Mouse (Mus musculus): ENCODE measurements around the gene A030005L19Rik. TPM values are rescaled to one million over a fixed set of nuclear protein-coding genes. Genes with fewer than 3 reads are reported as not detected.
"Not testable (repeated sequence)": the region's sequence is repeated elsewhere in the genome, so short reads cannot be mapped to it uniquely, and the experiment has no call there.

Gene A030005L19Rik
- not detected in 2 replicates for polyA plus RNA-seq (2015; fragmentation: Nextera tagmentation; extraction: Ambion mirVana)

DNA sequence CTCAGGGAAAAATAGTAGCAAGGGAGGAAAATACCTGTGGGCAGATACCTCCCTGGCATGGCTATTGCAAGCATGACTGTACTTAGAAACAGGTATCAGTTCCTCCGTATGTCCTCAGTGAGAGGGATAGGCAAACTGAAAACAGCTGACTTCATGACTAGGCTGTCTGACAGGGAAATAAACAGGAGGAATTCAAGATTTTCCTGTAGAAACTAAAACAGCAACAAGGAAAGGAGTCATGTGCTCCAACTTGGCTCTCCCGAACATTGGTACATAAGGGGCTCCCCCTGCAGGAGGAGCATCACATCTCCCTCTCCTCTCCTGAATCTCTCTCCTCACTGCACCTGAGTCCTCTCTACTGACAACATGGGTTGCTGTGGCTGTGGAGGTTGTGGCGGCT, at the start of gene A030005L19Rik:
Gene A030005L19Rik, plus strand, starts transcription at position 301 of the 400 bp plus-strand sequence.
- no peaks in the 10 kb centered on the region for H3K9me3 ChIP-seq (ENCODE audit: control insufficient read depth, low read length)
- no peaks in the 10 kb centered on the region for H3K4me1 ChIP-seq (replicated peaks; ENCODE audit: control insufficient read depth, insufficient read depth, low read length)
- ATAC-seq (ENCODE audit: low read depth), result no peak
- no peak within 1 kb of the TSS for H3K9ac ChIP-seq (ENCODE audit: low read length)
- H3K4me2 ChIP-seq (ENCODE audit: low read depth, low read length), result no peak within 1 kb of the TSS
- no peak within 1 kb of the TSS for H3K27ac ChIP-seq (ENCODE audit: low read length)
- H3K27me3 ChIP-seq (ENCODE audit: control insufficient read depth, insufficient read depth, low read depth, low read length), result no peaks in the 10 kb centered on the region
- 78% methylated on average over 3 of the region's 3 CpGs for WGBS
- H3K4me3 ChIP-seq (ENCODE audit: low read length), result no peak within 1 kb of the TSS
- H3K36me3 ChIP-seq (ENCODE audit: control insufficient read depth, insufficient read depth, low read length), result no peaks in the 10 kb centered on the region

DNA sequence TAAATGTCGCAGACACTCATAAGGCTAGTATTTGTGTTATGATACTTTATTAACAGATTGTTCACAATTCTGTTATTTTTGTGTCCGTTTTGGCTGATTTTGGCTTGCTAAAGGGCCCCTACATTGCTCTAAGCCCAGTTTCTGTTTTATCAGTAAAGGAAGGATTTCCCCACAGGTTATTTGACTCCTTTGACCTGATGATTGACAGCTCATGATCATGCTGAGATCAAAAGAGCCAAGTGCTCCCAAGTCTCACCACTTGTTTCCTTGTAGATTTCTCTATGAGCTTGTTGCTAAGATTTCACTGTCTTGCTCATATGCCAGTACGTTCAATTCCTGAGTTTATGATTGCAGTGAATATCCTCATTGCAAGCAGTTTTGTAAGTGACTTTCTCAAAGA, 42.9 kb upstream of the A030005L19Rik start:
- Histone ChIP-seq H3K4me1 (replicated peaks; ENCODE audit: control insufficient read depth, insufficient read depth, low read length) (no peaks in the 10 kb centered on the region), H3K27ac (ENCODE audit: low read length) (no peak overlapping the region), H3K36me3 (ENCODE audit: control insufficient read depth, insufficient read depth, low read length) (0 out of 2 replicates have a peak, but pooled peaks cover 2% of the 10 kb centered on the region), H3K9ac (ENCODE audit: low read length) (no peak overlapping the region), H3K4me3 (ENCODE audit: low read length) (no peak overlapping the region), H3K9me3 (ENCODE audit: control insufficient read depth, low read length) (no peaks in the 10 kb centered on the region), H3K27me3 (ENCODE audit: control insufficient read depth, insufficient read depth, low read depth, low read length) (no peaks in the 10 kb centered on the region), H3K4me2 (ENCODE audit: low read depth, low read length) (no peak overlapping the region)
- WGBS, result 88% methylated on average over 3 of the region's 3 CpGs
- no peak for ATAC-seq (ENCODE audit: low read depth)

DNA sequence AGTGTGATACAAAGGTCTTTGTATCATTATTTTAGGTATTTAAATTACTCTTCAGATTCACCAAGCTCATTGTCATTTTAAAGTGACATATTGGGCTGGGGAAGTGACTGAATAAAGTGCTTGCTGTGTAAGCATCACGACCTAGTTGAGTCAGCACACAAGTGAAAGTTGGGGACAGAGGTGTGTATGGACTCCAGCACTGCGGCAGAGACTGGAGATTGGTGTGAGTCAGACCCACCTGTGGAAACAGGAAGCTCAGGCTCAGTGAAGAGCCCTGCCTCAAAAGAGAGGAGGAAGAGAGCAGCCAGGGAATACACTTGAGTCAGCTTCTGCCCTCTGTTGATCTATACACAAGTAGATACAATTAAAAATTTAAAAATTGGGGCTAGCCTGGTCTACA, 34.0 kb upstream of the A030005L19Rik start:
- Histone ChIP-seq H3K4me3 (ENCODE audit: low read length) (no peak overlapping the region), H3K27me3 (ENCODE audit: control insufficient read depth, insufficient read depth, low read depth, low read length) (no peaks in the 10 kb centered on the region), H3K9me3 (ENCODE audit: control insufficient read depth, low read length) (no peaks in the 10 kb centered on the region), H3K36me3 (ENCODE audit: control insufficient read depth, insufficient read depth, low read length) (peaks cover 15% of the 10 kb centered on the region), H3K4me2 (ENCODE audit: low read depth, low read length) (no peak overlapping the region), H3K27ac (ENCODE audit: low read length) (no peak overlapping the region), H3K4me1 (replicated peaks; ENCODE audit: control insufficient read depth, insufficient read depth, low read length) (no peaks in the 10 kb centered on the region), H3K9ac (ENCODE audit: low read length) (no peak overlapping the region)
- no peak for ATAC-seq (ENCODE audit: low read depth)
- WGBS, result 50% methylated on average over 2 of the region's 2 CpGs

DNA sequence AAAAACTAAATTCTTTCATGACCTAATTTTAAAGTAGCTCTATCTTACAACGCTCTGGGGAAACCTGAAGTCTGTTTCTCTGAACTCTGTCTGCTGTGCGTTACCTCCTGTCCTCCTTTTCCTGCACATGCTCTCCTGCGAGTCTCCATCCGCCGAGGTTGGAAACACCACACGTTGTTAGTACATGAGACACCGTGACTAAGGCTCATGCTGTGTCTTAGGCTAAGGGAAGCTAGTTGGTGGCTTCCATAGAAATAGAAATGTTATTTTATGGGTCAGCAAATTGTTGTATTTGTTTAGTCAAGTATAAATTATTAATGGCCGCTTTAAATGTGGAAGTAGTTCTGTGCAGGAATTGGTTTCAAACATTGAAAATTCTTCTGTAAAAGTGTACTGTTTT, 32.9 kb upstream of the A030005L19Rik start:
- Histone ChIP-seq H3K9me3 (ENCODE audit: control insufficient read depth, low read length) (no peaks in the 10 kb centered on the region), H3K27ac (ENCODE audit: low read length) (no peak overlapping the region), H3K36me3 (ENCODE audit: control insufficient read depth, insufficient read depth, low read length) (peaks cover 19% of the 10 kb centered on the region), H3K27me3 (ENCODE audit: control insufficient read depth, insufficient read depth, low read depth, low read length) (no peaks in the 10 kb centered on the region), H3K4me3 (ENCODE audit: low read length) (no peak overlapping the region), H3K9ac (ENCODE audit: low read length) (no peak overlapping the region), H3K4me1 (replicated peaks; ENCODE audit: control insufficient read depth, insufficient read depth, low read length) (no peaks in the 10 kb centered on the region), H3K4me2 (ENCODE audit: low read depth, low read length) (no peak overlapping the region)
- ATAC-seq (ENCODE audit: low read depth), result no peak
- WGBS, result 91% methylated on average over 8 of the region's 8 CpGs

DNA sequence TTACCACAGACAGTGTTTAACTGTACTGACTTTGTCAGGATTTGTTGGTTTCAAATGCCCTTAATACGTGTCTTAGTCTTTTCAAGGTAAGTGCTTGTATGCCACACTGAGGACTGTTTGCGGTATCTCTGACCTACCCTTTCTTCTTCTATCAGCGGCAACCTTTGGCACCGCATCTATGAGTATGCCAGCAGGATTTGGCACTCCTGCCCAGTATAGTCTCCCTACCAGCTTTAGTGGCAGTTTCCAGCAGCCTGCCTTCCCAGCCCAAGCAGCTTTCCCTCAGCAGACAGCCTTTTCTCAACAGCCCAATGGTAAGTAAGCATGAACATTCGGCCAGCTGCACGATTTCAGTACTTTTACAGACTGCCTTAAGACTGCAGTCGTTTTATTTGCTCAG, 19.9 kb upstream of the A030005L19Rik start:
- Histone ChIP-seq H3K9me3 (ENCODE audit: control insufficient read depth, low read length) (no peaks in the 10 kb centered on the region), H3K27ac (ENCODE audit: low read length) (no peak overlapping the region), H3K4me3 (ENCODE audit: low read length) (no peak overlapping the region), H3K4me1 (replicated peaks; ENCODE audit: control insufficient read depth, insufficient read depth, low read length) (no peaks in the 10 kb centered on the region), H3K9ac (ENCODE audit: low read length) (no peak overlapping the region), H3K27me3 (ENCODE audit: control insufficient read depth, insufficient read depth, low read depth, low read length) (no peaks in the 10 kb centered on the region), H3K36me3 (ENCODE audit: control insufficient read depth, insufficient read depth, low read length) (peaks cover 22% of the 10 kb centered on the region), H3K4me2 (ENCODE audit: low read depth, low read length) (no peak overlapping the region)
- no peak for ATAC-seq (ENCODE audit: low read depth)
- WGBS, result 84% methylated on average over 7 of the region's 7 CpGs

DNA sequence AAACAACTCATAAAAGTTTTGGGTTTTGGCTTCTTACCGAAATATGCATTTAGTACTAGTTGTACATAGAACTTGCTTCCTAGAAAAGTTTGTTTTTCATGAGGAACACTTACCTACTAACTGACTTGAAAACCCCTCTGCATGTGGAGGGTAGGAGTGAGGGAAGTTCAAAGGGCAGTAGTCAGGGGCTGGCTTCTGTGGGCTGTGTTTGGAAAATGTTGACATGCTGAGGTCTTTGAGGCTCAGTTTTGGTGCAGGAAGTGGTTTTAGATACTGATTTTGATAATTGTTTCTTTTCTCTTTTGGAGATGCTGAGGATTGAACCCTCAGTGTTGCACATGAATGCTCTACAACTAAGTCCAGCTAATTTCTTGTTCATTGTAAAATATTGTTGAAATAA, 12.6 kb upstream of the A030005L19Rik start:
- H3K27ac ChIP-seq (ENCODE audit: low read length), result no peak overlapping the region
- no peak overlapping the region for H3K9ac ChIP-seq (ENCODE audit: low read length)
- no peak overlapping the region for H3K4me2 ChIP-seq (ENCODE audit: low read depth, low read length)
- H3K27me3 ChIP-seq (ENCODE audit: control insufficient read depth, insufficient read depth, low read depth, low read length), result no peaks in the 10 kb centered on the region
- 92% methylated on average over 1 of the region's 1 CpGs for WGBS
- no peaks in the 10 kb centered on the region for H3K9me3 ChIP-seq (ENCODE audit: control insufficient read depth, low read length)
- ATAC-seq (ENCODE audit: low read depth), result no peak
- no peaks in the 10 kb centered on the region for H3K4me1 ChIP-seq (replicated peaks; ENCODE audit: control insufficient read depth, insufficient read depth, low read length)
- no peak overlapping the region for H3K4me3 ChIP-seq (ENCODE audit: low read length)
- H3K36me3 ChIP-seq (ENCODE audit: control insufficient read depth, insufficient read depth, low read length), result peaks cover 18% of the 10 kb centered on the region

DNA sequence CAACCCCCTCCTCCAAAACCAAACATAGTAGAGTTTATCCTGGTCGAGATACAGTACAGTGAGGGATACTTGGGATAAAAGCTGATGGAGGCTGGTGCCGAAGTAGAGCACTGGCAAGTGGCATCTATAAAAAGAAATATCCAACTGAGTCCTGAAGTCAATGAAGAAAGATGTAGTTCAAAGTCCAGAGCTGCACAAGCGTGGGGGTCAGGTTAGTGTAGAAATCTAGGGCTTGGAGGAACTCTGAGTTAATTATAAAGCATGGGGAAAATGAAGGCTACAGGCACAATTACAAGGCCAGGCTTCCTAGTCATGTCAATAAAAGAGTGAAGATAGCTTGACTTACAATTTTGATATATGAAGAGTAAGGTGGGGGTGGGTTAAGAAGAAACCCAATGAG, 11.9 kb upstream of the A030005L19Rik start:
- peaks cover 18% of the 10 kb centered on the region for H3K36me3 ChIP-seq (ENCODE audit: control insufficient read depth, insufficient read depth, low read length)
- no peaks in the 10 kb centered on the region for H3K9me3 ChIP-seq (ENCODE audit: control insufficient read depth, low read length)
- no peak for ATAC-seq (ENCODE audit: low read depth)
- no peak overlapping the region for H3K9ac ChIP-seq (ENCODE audit: low read length)
- H3K4me2 ChIP-seq (ENCODE audit: low read depth, low read length), result no peak overlapping the region
- H3K4me3 ChIP-seq (ENCODE audit: low read length), result no peak overlapping the region
- WGBS, result 88% methylated on average over 3 of the region's 3 CpGs
- H3K27me3 ChIP-seq (ENCODE audit: control insufficient read depth, insufficient read depth, low read depth, low read length), result no peaks in the 10 kb centered on the region
- no peaks in the 10 kb centered on the region for H3K4me1 ChIP-seq (replicated peaks; ENCODE audit: control insufficient read depth, insufficient read depth, low read length)
- no peak overlapping the region for H3K27ac ChIP-seq (ENCODE audit: low read length)

DNA sequence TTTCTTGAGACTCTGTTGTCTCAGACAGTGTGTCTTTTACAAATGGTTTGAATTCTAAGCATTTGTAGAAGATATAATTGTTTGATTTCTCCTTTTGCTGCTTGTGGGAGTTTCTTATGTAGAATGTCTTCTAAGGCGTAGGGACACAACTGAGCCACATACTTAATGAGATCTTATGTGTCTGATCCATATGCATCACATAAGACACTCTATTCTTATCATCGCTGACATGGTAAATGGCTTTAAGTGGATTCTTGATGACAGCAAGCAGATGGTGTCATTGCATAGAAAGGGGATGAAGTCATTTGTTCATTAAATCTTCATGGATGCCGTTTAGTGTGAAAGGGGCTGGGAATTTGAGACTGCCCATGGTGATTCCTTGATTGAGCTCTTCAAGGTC, 7.2 kb upstream of the A030005L19Rik start:
- ATAC-seq (ENCODE audit: low read depth), result no peak
- Histone ChIP-seq H3K4me3 (ENCODE audit: low read length) (no peak overlapping the region), H3K9ac (ENCODE audit: low read length) (no peak overlapping the region), H3K4me1 (replicated peaks; ENCODE audit: control insufficient read depth, insufficient read depth, low read length) (no peaks in the 10 kb centered on the region), H3K9me3 (ENCODE audit: control insufficient read depth, low read length) (no peaks in the 10 kb centered on the region), H3K36me3 (ENCODE audit: control insufficient read depth, insufficient read depth, low read length) (peaks cover 6% of the 10 kb centered on the region), H3K4me2 (ENCODE audit: low read depth, low read length) (no peak overlapping the region), H3K27me3 (ENCODE audit: control insufficient read depth, insufficient read depth, low read depth, low read length) (no peaks in the 10 kb centered on the region), H3K27ac (ENCODE audit: low read length) (no peak overlapping the region)
- WGBS, result 78% methylated on average over 3 of the region's 3 CpGs

DNA sequence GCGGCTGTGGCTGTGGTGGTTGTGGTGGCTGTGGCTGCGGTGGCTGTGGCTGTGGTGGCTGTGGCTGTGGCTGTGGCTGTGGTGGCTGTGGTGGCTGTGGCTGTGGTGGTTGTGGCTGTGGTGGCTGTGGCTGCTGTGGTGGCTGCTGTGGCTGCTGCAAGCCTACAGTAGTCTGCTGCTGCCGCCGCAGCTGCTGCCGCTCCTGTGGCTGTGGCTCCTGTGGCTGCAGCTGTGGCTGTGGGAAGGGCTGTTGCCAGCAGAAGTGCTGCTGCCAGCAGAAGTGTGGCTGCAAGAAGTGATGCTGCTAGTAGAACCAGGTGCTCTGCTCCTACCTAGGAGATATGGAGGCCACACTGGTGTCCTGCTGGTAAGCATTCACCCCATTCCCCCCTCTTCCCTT, 309 bp downstream of the A030005L19Rik start:
- H3K9ac ChIP-seq (ENCODE audit: low read length); H3K4me2 ChIP-seq (ENCODE audit: low read depth, low read length); ATAC-seq (ENCODE audit: low read depth); H3K9me3 ChIP-seq (ENCODE audit: control insufficient read depth, low read length); H3K27me3 ChIP-seq (ENCODE audit: control insufficient read depth, insufficient read depth, low read depth, low read length); H3K4me1 ChIP-seq (replicated peaks; ENCODE audit: control insufficient read depth, insufficient read depth, low read length); H3K4me3 ChIP-seq (ENCODE audit: low read length); H3K27ac ChIP-seq (ENCODE audit: low read length); H3K36me3 ChIP-seq (ENCODE audit: control insufficient read depth, insufficient read depth, low read length): not testable (repeated sequence)
- 94% methylated on average over 5 of the region's 5 CpGs for WGBS

DNA sequence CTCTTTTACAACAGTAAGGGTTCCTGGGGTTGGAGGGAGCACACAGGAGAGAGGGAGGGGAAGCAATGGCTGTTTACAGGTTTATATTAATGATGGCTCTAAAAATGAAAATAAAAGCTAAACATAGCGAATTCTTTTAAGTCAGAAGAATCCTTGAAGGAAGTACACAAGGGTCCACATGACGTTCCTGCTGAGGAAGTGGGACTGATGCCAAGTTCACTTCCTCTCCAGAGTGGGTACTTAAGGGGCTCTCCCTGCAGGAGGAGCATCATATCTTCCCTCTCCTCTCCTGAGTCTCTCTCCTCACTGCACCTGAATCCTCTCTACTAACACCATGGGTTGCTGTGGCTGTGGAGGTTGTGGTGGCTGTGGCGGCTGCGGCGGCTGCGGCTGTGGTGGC, 11.5 kb downstream of the A030005L19Rik start, which contains the start of gene A030014E15Rik:
Gene A030014E15Rik, plus strand, starts transcription at position 268 of the 400 bp plus-strand sequence.
- no peak within 1 kb of the TSS for H3K4me2 ChIP-seq (ENCODE audit: low read depth, low read length)
- no peak within 1 kb of the TSS for H3K27ac ChIP-seq (ENCODE audit: low read length)
- no peak for ATAC-seq (ENCODE audit: low read depth)
- no peaks in the 10 kb centered on the region for H3K27me3 ChIP-seq (ENCODE audit: control insufficient read depth, insufficient read depth, low read depth, low read length)
- H3K9ac ChIP-seq (ENCODE audit: low read length), result no peak within 1 kb of the TSS
- no peaks in the 10 kb centered on the region for H3K36me3 ChIP-seq (ENCODE audit: control insufficient read depth, insufficient read depth, low read length)
- no peaks in the 10 kb centered on the region for H3K9me3 ChIP-seq (ENCODE audit: control insufficient read depth, low read length)
- WGBS, result 73% methylated on average over 6 of the region's 6 CpGs
- no peak within 1 kb of the TSS for H3K4me3 ChIP-seq (ENCODE audit: low read length)
- no peaks in the 10 kb centered on the region for H3K4me1 ChIP-seq (replicated peaks; ENCODE audit: control insufficient read depth, insufficient read depth, low read length)

All from lung, embryonic 16.5 days (tissue).